Mouse (Mus musculus): ENCODE measurements at regions not wholly inside any gene's neighbourhood (a gene's known extent, or its start where the extent isn't known, plus 50 kb on each side); places are given as distances from the start of the nearest gene placed in this dataset.

DNA sequence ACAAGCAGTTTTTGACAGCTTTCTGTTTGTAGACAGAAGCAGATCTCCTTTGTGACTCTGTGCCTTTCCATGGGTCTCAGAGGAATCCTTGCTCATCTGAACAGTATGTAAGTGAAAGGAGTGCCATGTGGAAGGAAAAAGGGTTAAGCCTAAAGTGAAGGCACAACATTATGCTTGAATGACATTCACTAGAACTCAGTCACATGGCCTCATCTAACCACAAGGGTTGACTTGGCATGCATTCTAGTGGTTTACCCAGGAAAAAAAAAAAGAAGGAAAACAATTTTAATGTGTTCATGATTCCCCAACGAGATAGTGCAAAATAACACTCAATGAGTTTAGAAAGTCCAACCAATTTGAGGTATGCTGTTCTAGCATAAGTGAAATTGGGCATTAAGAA, 414.6 kb downstream of the Adgrl2 start:
- TF ChIP-seq CTCF (IDR thresholded peaks at IDR 0.05; ENCODE audit: insufficient read depth, low read length) (no peak), POLR2A (IDR thresholded peaks at IDR 0.05; ENCODE audit: borderline replicate concordance, extremely low read depth, low read depth, low read length) (no peak)
